Mouse (Mus musculus): ENCODE measurements around the gene Ntng1. TPM values are rescaled to one million over a fixed set of nuclear protein-coding genes. Genes with fewer than 3 reads are reported as not detected.
A peak's percentile ranks its signal among the peaks of the same experiment; 100 is the strongest.

Ntng1 gene
- polyA plus RNA-seq, 1 experiment from 2014 or later: 0.72 TPM

- no peaks in the 10 kb centered on the region for H3K27me3 ChIP-seq (ENCODE audit: poor library complexity, severe bottlenecking)
- H3K36me3 ChIP-seq (replicated peaks): no peaks in the 10 kb centered on the region
- H3K9me3 ChIP-seq: no peaks in the 10 kb centered on the region
- WGBS: 83% methylated on average over 1 of the region's 1 CpGs
- no peak for DNase-seq (ENCODE audit: extremely low spot score, low spot score)
- no peak overlapping the region for H3K27ac ChIP-seq
- H3K4me1 ChIP-seq: no peaks in the 10 kb centered on the region
- H3K4me3 ChIP-seq: no peak overlapping the region
These were observed 200.9 kb downstream of the Ntng1 start for GRCm38 (mm10) chr3:109942960-109943359.

GRCm38 (mm10) chr3:109937634-109938033 is 206.2 kb downstream of the Ntng1 start:
- H3K9me3 ChIP-seq: no peaks in the 10 kb centered on the region
- 90% methylated on average over 2 of the region's 2 CpGs for WGBS
- H3K4me1 ChIP-seq: no peaks in the 10 kb centered on the region
- H3K27me3 ChIP-seq (ENCODE audit: poor library complexity, severe bottlenecking): no peaks in the 10 kb centered on the region
- H3K4me3 ChIP-seq: no peak overlapping the region
- no peak for DNase-seq (ENCODE audit: extremely low spot score, low spot score)
- no peak overlapping the region for H3K27ac ChIP-seq
- no peaks in the 10 kb centered on the region for H3K36me3 ChIP-seq (replicated peaks)

DNA sequence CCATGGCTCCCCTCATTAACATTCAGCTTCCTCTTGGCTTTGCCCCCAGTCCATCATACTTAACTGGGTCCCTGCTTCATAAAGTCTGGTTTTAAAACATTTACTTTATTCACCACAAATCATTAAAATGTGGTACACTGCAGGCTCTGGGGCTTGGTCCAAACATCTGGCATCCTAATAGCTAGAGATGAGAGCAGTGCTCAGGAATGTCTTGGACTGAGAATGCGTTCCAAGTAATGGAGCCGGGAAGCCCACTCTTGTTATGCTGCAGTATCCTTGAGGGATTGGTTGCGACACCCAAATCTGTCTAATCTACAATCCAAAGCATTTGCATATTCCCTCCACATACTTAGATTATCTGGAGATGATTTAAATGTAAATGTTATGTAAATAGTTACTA is 207.5 kb downstream of the Ntng1 start:
- DNase-seq (ENCODE audit: extremely low spot score, low spot score): no peak
- no peaks in the 10 kb centered on the region for H3K9me3 ChIP-seq
- WGBS: 98% methylated on average over 3 of the region's 3 CpGs
- H3K4me1 ChIP-seq: no peaks in the 10 kb centered on the region
- no peak overlapping the region for H3K4me3 ChIP-seq
- H3K36me3 ChIP-seq (replicated peaks): no peaks in the 10 kb centered on the region
- H3K27ac ChIP-seq: no peak overlapping the region
- H3K27me3 ChIP-seq (ENCODE audit: poor library complexity, severe bottlenecking): no peaks in the 10 kb centered on the region

DNA sequence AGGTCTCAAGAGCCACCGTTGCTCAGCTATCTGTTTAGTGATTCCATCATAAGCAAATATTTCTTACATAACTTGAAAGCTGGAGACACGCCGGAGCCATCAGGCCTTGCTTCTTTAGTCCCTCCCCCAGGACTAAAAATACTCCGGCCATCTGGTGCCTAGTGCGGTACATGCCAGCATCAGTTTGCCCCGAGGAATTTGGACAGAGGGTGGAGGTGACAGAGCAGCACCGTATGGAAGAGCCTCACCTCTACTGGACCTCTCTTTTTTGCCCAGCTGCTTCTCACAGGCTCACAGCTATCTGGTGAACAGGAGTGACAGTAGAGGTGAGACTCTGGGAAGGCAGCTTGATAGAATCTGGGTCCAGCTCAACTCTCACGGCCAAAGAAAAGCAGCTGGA is 211.6 kb downstream of the Ntng1 start:
- Histone ChIP-seq H3K27me3 (ENCODE audit: poor library complexity, severe bottlenecking) (no peaks in the 10 kb centered on the region), H3K36me3 (replicated peaks) (no peaks in the 10 kb centered on the region), H3K27ac (no peak overlapping the region), H3K4me3 (no peak overlapping the region), H3K9me3 (no peaks in the 10 kb centered on the region), H3K4me1 (no peaks in the 10 kb centered on the region)
- WGBS: 91% methylated on average over 8 of the region's 8 CpGs
- DNase-seq (ENCODE audit: extremely low spot score, low spot score): no peak

DNA sequence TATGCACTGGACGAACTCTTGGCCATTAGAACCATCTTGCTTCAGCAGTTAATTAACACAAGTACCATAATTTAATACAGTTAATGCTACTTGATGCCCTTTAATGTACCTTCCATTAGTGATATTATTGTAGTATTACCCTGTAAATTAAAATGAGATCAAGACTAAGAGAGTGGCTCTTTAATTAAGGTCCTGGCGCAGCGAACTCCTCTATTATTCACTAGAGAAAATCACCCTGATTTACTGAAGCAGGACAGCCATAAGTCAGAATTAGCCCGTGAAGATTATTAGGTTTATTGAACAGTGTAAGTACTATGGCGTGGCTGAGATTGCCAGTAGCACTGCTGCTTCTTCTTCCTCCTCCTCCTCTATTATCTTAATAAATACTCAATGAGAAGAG is 212.8 kb downstream of the Ntng1 start:
- DNase-seq (ENCODE audit: extremely low spot score, low spot score): no peak
- no peak overlapping the region for H3K27ac ChIP-seq
- no peak overlapping the region for H3K4me3 ChIP-seq
- H3K36me3 ChIP-seq (replicated peaks): no peaks in the 10 kb centered on the region
- H3K4me1 ChIP-seq: no peaks in the 10 kb centered on the region
- 90% methylated on average over 5 of the region's 5 CpGs for WGBS
- no peaks in the 10 kb centered on the region for H3K9me3 ChIP-seq
- no peaks in the 10 kb centered on the region for H3K27me3 ChIP-seq (ENCODE audit: poor library complexity, severe bottlenecking)

DNA sequence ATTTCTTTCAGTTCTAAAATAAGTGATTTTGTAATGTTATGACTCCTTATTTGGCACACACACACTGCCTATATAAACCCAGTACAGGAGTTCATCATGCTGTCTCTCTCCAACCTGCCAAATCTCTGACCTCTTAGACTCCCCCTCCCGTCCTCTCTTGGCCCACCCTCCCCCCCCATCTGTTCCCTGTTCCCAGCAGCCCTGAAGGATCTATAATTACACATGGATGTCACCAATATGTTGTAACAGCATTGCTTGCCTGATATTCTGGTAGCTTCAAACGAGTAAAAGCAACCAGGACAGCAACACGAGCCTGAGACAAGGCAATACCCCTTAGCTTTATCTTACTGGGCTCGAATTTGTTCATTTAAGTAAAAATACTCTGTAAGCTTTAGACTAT is 220.0 kb downstream of the Ntng1 start:
- no peaks in the 10 kb centered on the region for H3K4me1 ChIP-seq

DNA sequence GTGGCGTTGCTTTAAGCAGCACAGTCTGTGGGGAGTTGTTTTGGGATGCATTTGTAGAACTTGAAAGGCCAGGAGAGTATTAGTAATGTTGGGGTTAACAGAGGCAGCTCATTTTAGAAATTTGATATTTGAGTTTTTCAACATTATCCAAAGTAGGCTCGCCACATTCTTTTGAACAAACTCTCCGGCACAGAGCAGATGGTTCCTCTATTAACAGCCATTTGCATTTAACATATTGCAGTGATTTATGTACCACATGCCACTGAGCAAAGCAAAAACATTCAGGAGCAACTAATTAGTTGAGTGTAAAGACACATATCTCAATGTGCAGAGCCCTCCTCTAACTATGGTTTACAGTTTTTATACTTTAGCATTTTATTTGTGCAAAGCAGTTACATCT is 224.8 kb downstream of the Ntng1 start:
- peaks cover 27% of the 10 kb centered on the region for H3K27me3 ChIP-seq (ENCODE audit: poor library complexity, severe bottlenecking)
- WGBS: 79% methylated on average over 3 of the region's 3 CpGs
- no peak overlapping the region for H3K4me3 ChIP-seq
- no peak for DNase-seq (ENCODE audit: extremely low spot score, low spot score)
- peaks cover 16% of the 10 kb centered on the region for H3K4me1 ChIP-seq
- H3K36me3 ChIP-seq (replicated peaks): no peaks in the 10 kb centered on the region
- H3K27ac ChIP-seq: no peak overlapping the region
- H3K9me3 ChIP-seq: no peaks in the 10 kb centered on the region

More for the DNA sequence above, 220.0 kb downstream of the Ntng1 start:
- H3K4me3 ChIP-seq: no peak overlapping the region
- H3K27ac ChIP-seq: no peak overlapping the region
- no peaks in the 10 kb centered on the region for H3K36me3 ChIP-seq (replicated peaks)
- DNase-seq (ENCODE audit: extremely low spot score, low spot score): no peak
- H3K9me3 ChIP-seq: no peaks in the 10 kb centered on the region
- H3K27me3 ChIP-seq (ENCODE audit: poor library complexity, severe bottlenecking): peaks cover 9% of the 10 kb centered on the region; the same call in 1 of the 2 replicates
- WGBS: 68% methylated on average over 4 of the region's 4 CpGs

GRCm38 (mm10) chr3:109917926-109918694 is 225.7 kb downstream of the Ntng1 start:
- 49% methylated on average over 8 of the region's 8 CpGs for WGBS
- H3K36me3 ChIP-seq (replicated peaks): no peaks in the 10 kb centered on the region
- peak; percentile 16 for DNase-seq (ENCODE audit: extremely low spot score, low spot score)
- H3K27ac ChIP-seq: no peak overlapping the region
- H3K4me3 ChIP-seq: no peak overlapping the region
- H3K9me3 ChIP-seq: no peaks in the 10 kb centered on the region
- peaks cover 16% of the 10 kb centered on the region for H3K4me1 ChIP-seq
- H3K27me3 ChIP-seq (ENCODE audit: poor library complexity, severe bottlenecking): peaks cover 27% of the 10 kb centered on the region

DNA sequence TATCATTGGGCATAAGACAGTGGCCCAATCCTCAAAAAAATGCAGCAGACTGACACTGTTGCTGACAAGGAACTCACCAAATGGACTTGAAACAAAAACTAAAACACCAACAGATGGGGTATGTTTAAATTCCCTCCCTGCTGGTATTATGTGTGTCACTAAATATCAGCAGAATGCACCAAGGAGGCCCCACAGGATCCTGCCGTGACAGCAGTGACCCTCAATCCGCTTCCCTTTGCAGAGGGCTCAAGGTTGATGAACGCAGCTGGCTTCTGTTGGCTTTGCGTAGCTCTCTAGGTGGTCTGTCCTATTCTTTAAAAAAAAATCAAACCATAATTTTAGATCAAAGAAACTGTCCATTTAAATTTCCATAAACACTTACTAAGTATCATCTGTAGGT is 226.7 kb downstream of the Ntng1 start:
- H3K4me1 ChIP-seq: peaks cover 16% of the 10 kb centered on the region
- H3K9me3 ChIP-seq: no peaks in the 10 kb centered on the region
- H3K36me3 ChIP-seq (replicated peaks): no peaks in the 10 kb centered on the region
- no peak overlapping the region for H3K27ac ChIP-seq
- no peak overlapping the region for H3K4me3 ChIP-seq
- H3K27me3 ChIP-seq (ENCODE audit: poor library complexity, severe bottlenecking): peaks cover 27% of the 10 kb centered on the region
- WGBS: 37% methylated on average over 4 of the region's 4 CpGs
- no peak for DNase-seq (ENCODE audit: extremely low spot score, low spot score)

- Histone ChIP-seq H3K27me3 (ENCODE audit: poor library complexity, severe bottlenecking) (peaks cover 22% of the 10 kb centered on the region), H3K36me3 (replicated peaks) (no peaks in the 10 kb centered on the region), H3K9me3 (no peaks in the 10 kb centered on the region), H3K27ac (no peak overlapping the region), H3K4me3 (no peak overlapping the region), H3K4me1 (peaks cover 16% of the 10 kb centered on the region)
- 85% methylated on average over 5 of the region's 5 CpGs for WGBS
- DNase-seq (ENCODE audit: extremely low spot score, low spot score): no peak
These were observed 229.6 kb downstream of the Ntng1 start for GRCm38 (mm10) chr3:109914226-109914625.

- 71% methylated on average over 1 of the region's 1 CpGs for WGBS
- no peak overlapping the region for H3K4me3 ChIP-seq
- H3K4me1 ChIP-seq: no peaks in the 10 kb centered on the region
- no peak for DNase-seq (ENCODE audit: extremely low spot score, low spot score)
- H3K27me3 ChIP-seq (ENCODE audit: poor library complexity, severe bottlenecking): no peaks in the 10 kb centered on the region
- no peaks in the 10 kb centered on the region for H3K9me3 ChIP-seq
- no peak overlapping the region for H3K27ac ChIP-seq
- no peaks in the 10 kb centered on the region for H3K36me3 ChIP-seq (replicated peaks)
These were observed 253.2 kb downstream of the Ntng1 start for GRCm38 (mm10) chr3:109890600-109890999.

GRCm38 (mm10) chr3:109885672-109886071 is 258.1 kb downstream of the Ntng1 start:
- H3K27me3 ChIP-seq (ENCODE audit: poor library complexity, severe bottlenecking): no peaks in the 10 kb centered on the region
- H3K27ac ChIP-seq: no peak overlapping the region
- H3K4me3 ChIP-seq: no peak overlapping the region
- WGBS: 86% methylated on average over 4 of the region's 4 CpGs
- H3K36me3 ChIP-seq (replicated peaks): no peaks in the 10 kb centered on the region
- no peaks in the 10 kb centered on the region for H3K9me3 ChIP-seq
- no peak for DNase-seq (ENCODE audit: extremely low spot score, low spot score)
- H3K4me1 ChIP-seq: no peaks in the 10 kb centered on the region

GRCm38 (mm10) chr3:109879061-109879460 is 264.8 kb downstream of the Ntng1 start:
- Histone ChIP-seq H3K4me3 (no peak overlapping the region), H3K27ac (no peak overlapping the region), H3K27me3 (ENCODE audit: poor library complexity, severe bottlenecking) (no peaks in the 10 kb centered on the region), H3K36me3 (replicated peaks) (no peaks in the 10 kb centered on the region), H3K4me1 (no peaks in the 10 kb centered on the region), H3K9me3 (no peaks in the 10 kb centered on the region)
- WGBS: 87% methylated on average over 4 of the region's 4 CpGs
- DNase-seq (ENCODE audit: extremely low spot score, low spot score): no peak

DNA sequence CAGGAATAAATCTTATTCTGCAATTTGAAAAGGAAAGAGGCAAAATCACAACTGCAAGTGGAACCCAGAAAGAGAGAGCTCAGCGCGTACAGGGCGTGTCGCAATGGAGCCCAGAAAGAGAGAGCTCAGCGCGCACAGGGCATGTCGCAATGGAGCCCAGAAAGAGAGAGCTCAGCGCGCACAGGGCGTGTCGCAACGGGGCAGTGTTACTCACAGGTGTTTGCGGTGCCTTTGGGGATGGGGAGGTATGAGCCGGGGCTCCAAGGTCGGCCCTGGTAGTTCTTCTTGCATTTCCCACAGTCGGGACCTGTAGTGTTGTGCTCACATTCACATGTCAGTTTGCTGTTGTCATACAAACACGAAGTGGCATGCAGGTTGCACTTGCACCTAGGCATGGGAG is 271.8 kb downstream of the Ntng1 start:
- Histone ChIP-seq H3K4me1 (no peaks in the 10 kb centered on the region), H3K27me3 (ENCODE audit: poor library complexity, severe bottlenecking) (no peaks in the 10 kb centered on the region), H3K36me3 (replicated peaks) (no peaks in the 10 kb centered on the region), H3K4me3 (no peak overlapping the region), H3K9me3 (no peaks in the 10 kb centered on the region), H3K27ac (no peak overlapping the region)
- WGBS: 91% methylated on average over 17 of the region's 17 CpGs
- no peak for DNase-seq (ENCODE audit: extremely low spot score, low spot score)
